Mouse (Mus musculus) heart, adult 2 months (tissue): ENCODE results near the gene Gm17542. TPM values are rescaled to one million over a fixed set of nuclear protein-coding genes. Genes with fewer than 3 reads are reported as not detected.

Experiments used
- DNase-seq, 2 experiments: peaks; one replicate each; pipeline ENCODE4 v3.0.0; 2021
- H3K27ac ChIP-seq: fragments of 200-600 bp; 2 replicates; pipeline ENCODE4 v1.8.1; 2022
- H3K27me3 ChIP-seq: fragments of 200-500 bp; 2 replicates; pipeline ENCODE4 v1.6.1; 2012; ENCODE audit warnings: mild to moderate bottlenecking, low read length, inconsistent platforms, mixed read lengths; ENCODE audit not compliant: control insufficient read depth, insufficient read depth
- H3K36me3 ChIP-seq: fragments of 200-500 bp; 2 replicates; pipeline ENCODE4 v1.6.1; 2012; ENCODE audit warnings: low read length, inconsistent platforms; ENCODE audit not compliant: control insufficient read depth, insufficient read depth
- H3K4me1 ChIP-seq: fragments of 200-500 bp; 2 replicates; pipeline ENCODE4 v1.6.1; 2011; ENCODE audit warnings: low read length; ENCODE audit not compliant: control insufficient read depth, insufficient read depth
- H3K4me3 ChIP-seq: fragments of 200-600 bp; 2 replicates; pipeline ENCODE4 v1.8.1; 2022
- H3K79me2 ChIP-seq: fragments of 200-500 bp; replicated peaks from 2 replicates; pipeline ENCODE4 v1.6.1; 2012; ENCODE audit warnings: mild to moderate bottlenecking, inconsistent platforms, low read length, moderate library complexity, mixed read lengths; ENCODE audit not compliant: control insufficient read depth, insufficient read depth
- H3K9ac ChIP-seq: fragments of 200-500 bp; 2 replicates; pipeline ENCODE4 v1.6.1; 2012; ENCODE audit warnings: low read depth, mild to moderate bottlenecking, control low read depth, inconsistent platforms, low read length, mixed read lengths
- CTCF ChIP-seq: fragments of 200-600 bp; IDR thresholded peaks from 2 replicates; pipeline ENCODE4 v1.8.1; 2022; ENCODE audit warnings: antibody characterized with exemption, mild to moderate bottlenecking, moderate library complexity
- EP300 ChIP-seq: fragments of 200-500 bp; IDR thresholded peaks from 2 replicates; pipeline ENCODE4 v1.6.1; 2011; ENCODE audit warnings: low read depth, low read length, control low read depth; ENCODE audit not compliant: insufficient read depth
- POLR2A ChIP-seq: fragments of 200-500 bp; IDR thresholded peaks from 2 replicates; pipeline ENCODE4 v1.6.1; 2011; ENCODE audit warnings: mild to moderate bottlenecking, low read depth, low read length, control low read depth; ENCODE audit not compliant: insufficient read depth
- WGBS: fragments of 180-500 bp; shearing (Covaris S2); methylation state at CpG from one replicate; pipeline ENCODE4 v1.1.7; 2018; 5-methylcytosine and 5-hydroxymethylcytosine counted together
- intact Hi-C: fragments of 180-260 bp; cut with DNase I; formaldehyde crosslinking; loops from one replicate; pipeline ENCODE4 v1.15.1; 2025
- polyA plus RNA-seq: library from polyadenylated mRNA; depleted of rRNA; stranded (reverse); fragments of >200 nt; gene quantifications from 2 replicates; pipeline ENCODE4 v1.2.3, GENCODE M21; 2012
- total RNA-seq, 2 experiments: library from RNA; stranded (reverse); gene quantifications; 2 replicates each; pipeline ENCODE4 v1.2.3; 2021

The Gm17542 gene
- total and polyA plus RNA-seq, 3 experiments, result not detected

DNA sequence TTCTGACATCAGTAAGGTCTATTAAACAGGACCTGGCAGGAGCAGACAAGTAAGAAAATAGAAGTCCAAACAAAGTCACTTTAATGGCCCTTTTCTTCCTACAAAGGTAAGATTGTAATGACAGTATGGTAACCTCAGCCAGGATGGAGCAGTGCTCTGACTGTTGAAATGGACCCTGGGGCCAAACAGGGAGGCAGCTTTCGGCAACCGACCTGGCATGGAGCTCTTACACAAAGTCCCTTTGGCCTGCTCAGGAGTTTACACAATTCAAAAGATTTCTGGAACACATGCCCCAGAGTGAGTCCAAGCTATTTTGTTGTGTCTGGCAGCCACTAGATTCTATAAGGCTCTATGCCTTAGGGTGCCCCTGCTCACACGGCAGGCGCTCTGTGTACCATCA lies 9.0 kb downstream of the Gm17542 start:
- Histone ChIP-seq H3K27ac (no peak overlapping the region), H3K79me2 (no peaks in the 10 kb centered on the region), H3K4me3 (no peak overlapping the region), H3K27me3 (no peaks in the 10 kb centered on the region), H3K4me1 (no peaks in the 10 kb centered on the region), H3K36me3 (no peaks in the 10 kb centered on the region), H3K9ac (no peak overlapping the region)
- intact Hi-C loops, result no loop called here
- TF ChIP-seq POLR2A (no peak), CTCF (no peak), EP300 (no peak)
- WGBS, result 79% methylated on average over 4 of the region's 4 CpGs
- DNase-seq, result no peak

GRCm38 (mm10) chr10:58700578-58700977 lies 17.4 kb downstream of the Gm17542 start:
- TF ChIP-seq POLR2A (no peak), EP300 (no peak)
- no peak overlapping the region for H3K4me3 ChIP-seq
- DNase-seq, result no peak
- no peaks in the 10 kb centered on the region for H3K4me1 ChIP-seq
- no peaks in the 10 kb centered on the region for H3K79me2 ChIP-seq
- no peak overlapping the region for H3K27ac ChIP-seq
- H3K27me3 ChIP-seq, result no peaks in the 10 kb centered on the region
- no peaks in the 10 kb centered on the region for H3K36me3 ChIP-seq
- H3K9ac ChIP-seq, result no peak overlapping the region
- intact Hi-C loops, result no loop called here
- WGBS, result 51% methylated on average over 6 of the region's 6 CpGs

- Histone ChIP-seq H3K27me3 (no peaks in the 10 kb centered on the region), H3K4me3 (no peak overlapping the region), H3K4me1 (no peaks in the 10 kb centered on the region), H3K36me3 (no peaks in the 10 kb centered on the region), H3K79me2 (no peaks in the 10 kb centered on the region), H3K9ac (no peak overlapping the region), H3K27ac (no peak overlapping the region)
- DNase-seq, result no peak
- intact Hi-C loops, result no loop called here
- WGBS, result 42% methylated on average over 4 of the region's 4 CpGs
- no peak for TF ChIP-seq CTCF
- no peak for TF ChIP-seq EP300
- no peak for TF ChIP-seq POLR2A
These were observed 17.9 kb downstream of the Gm17542 start for GRCm38 (mm10) chr10:58700160-58700559.

- WGBS, result 74% methylated on average over 4 of the region's 4 CpGs
- Histone ChIP-seq H3K36me3 (no peaks in the 10 kb centered on the region), H3K27ac (no peak overlapping the region), H3K9ac (no peak overlapping the region), H3K79me2 (no peaks in the 10 kb centered on the region), H3K27me3 (no peaks in the 10 kb centered on the region), H3K4me3 (no peak overlapping the region), H3K4me1 (no peaks in the 10 kb centered on the region)
- TF ChIP-seq EP300 (no peak), CTCF (no peak), POLR2A (no peak)
- DNase-seq, result no peak
- intact Hi-C loops, result no loop called here
These were observed 19.1 kb downstream of the Gm17542 start for GRCm38 (mm10) chr10:58698955-58699354.

DNA sequence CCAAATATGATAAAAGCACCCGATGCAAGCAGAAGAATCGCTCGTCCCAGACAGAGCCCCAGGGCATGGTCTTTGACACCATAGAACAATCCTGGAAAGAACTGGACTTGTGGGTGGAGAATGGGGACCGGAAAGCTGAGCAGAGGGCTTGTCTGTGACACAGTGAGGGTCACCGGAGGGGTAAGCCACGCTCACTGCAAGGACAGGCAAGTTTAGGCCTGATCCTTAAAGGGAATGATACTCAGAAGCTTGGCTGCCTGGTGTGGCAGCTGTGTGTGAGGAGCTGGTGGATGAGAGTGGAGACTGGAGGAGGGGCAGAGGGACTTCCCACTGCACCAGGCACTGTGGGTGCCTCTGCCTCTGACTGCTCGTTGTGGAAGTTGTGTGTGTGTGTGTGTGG lies 27.0 kb downstream of the Gm17542 start:
- H3K27me3 ChIP-seq, result no peaks in the 10 kb centered on the region
- no peak overlapping the region for H3K27ac ChIP-seq
- H3K4me3 ChIP-seq, result no peak overlapping the region
- H3K9ac ChIP-seq, result no peak overlapping the region
- no peak for TF ChIP-seq EP300
- TF ChIP-seq CTCF, result no peak
- no peak for TF ChIP-seq POLR2A
- H3K36me3 ChIP-seq, result no peaks in the 10 kb centered on the region
- no peaks in the 10 kb centered on the region for H3K4me1 ChIP-seq
- DNase-seq, result no peak
- intact Hi-C loops, result no loop called here
- H3K79me2 ChIP-seq, result no peaks in the 10 kb centered on the region
- 66% methylated on average over 7 of the region's 7 CpGs for WGBS

DNA sequence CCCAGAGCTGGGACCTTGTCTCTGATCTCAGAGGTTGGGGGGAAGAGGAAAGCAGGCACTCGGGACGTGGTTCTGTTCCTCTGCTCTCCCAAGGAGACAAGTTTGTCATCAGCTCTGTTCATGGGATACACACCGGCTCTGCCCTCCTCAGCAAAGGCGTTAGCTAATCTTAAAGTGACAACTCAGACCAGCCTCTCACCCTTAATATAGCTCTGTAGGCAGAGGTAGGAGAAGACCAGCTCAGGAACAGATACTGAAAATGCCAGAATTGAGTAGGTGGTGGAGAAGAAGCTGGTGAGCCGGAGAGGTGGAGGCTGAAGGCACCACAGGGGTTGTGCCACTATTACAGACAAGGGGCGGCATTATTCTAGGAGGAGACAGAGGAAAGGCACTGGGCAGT lies 38.7 kb downstream of the Gm17542 start:
- H3K9ac ChIP-seq, result no peak overlapping the region
- H3K36me3 ChIP-seq, result no peaks in the 10 kb centered on the region
- TF ChIP-seq EP300 (no peak), POLR2A (no peak), CTCF (no peak)
- H3K27ac ChIP-seq, result no peak overlapping the region
- H3K4me3 ChIP-seq, result no peak overlapping the region
- no peaks in the 10 kb centered on the region for H3K4me1 ChIP-seq
- no peak for DNase-seq
- no peaks in the 10 kb centered on the region for H3K79me2 ChIP-seq
- intact Hi-C loops, result loop anchor here (5.0 kb wide), 1 partner anchor 117 kb away; no protein-coding TSS in a partner anchor
- H3K27me3 ChIP-seq, result no peaks in the 10 kb centered on the region
- WGBS, result 78% methylated on average over 6 of the region's 6 CpGs

DNA sequence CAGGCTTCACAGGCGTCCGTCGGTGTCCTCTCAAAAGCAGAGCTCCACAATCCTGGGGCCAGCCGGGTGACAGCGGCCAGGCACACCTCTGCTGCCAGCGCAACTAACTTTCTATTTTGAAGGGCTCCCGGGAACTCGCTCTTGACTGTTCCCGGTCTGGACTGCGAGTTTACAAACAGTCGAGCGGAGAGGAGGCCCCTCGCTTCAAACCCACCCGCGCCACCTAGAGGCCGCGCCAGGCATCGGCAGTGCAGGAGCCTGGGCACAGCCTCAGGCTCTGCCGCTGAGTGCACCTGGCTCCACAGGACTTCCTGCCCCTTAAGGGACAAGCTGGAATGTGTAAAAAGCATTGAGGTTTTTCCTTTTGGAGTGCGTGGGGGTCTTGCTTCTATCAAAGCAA lies 42.5 kb downstream of the Gm17542 start, which contains the start of gene Edar:
Gene Edar (minus strand): TSS at position 122 of the 400 bp plus-strand sequence.
- 2% methylated on average over 20 of the region's 20 CpGs for WGBS
- Histone ChIP-seq H3K27me3 (no peaks in the 10 kb centered on the region), H3K79me2 (no peaks in the 10 kb centered on the region), H3K27ac (no peak within 1 kb of the TSS), H3K4me3 (peak within 1 kb of the TSS; percentile 34), H3K9ac (peak within 1 kb of the TSS; percentile 24; the same call in 1 of the 2 replicates), H3K4me1 (no peaks in the 10 kb centered on the region), H3K36me3 (no peaks in the 10 kb centered on the region)
- DNase-seq, result peak; percentile 75 to 81
- intact Hi-C loops, result loop anchor here (5.0 kb wide), 1 partner anchor 113 kb away; no protein-coding TSS in a partner anchor
- TF ChIP-seq CTCF (peak; percentile 99; the same call in 1 of the 2 replicates), POLR2A (no peak), EP300 (no peak)
